Mouse (Mus musculus) embryonic facial prominence, embryonic 11.5 days (tissue): ENCODE data around the gene Rps6kb2. TPM values are rescaled to one million over a fixed set of nuclear protein-coding genes. Genes with fewer than 3 reads are reported as not detected.

Experiments used
- ATAC-seq: fragments of 200-750 bp; cut with Nextera tagmentation; replicated peaks from 2 replicates; pipeline ENCODE4 v1.8.0; 2017; ENCODE audit warnings: low read depth; ENCODE audit not compliant: insufficient number of reproducible peaks, low FRiP score, low TSS enrichment
- DNase-seq: peaks from one replicate; pipeline ENCODE4 v3.0.0-alpha.2; 2015; ENCODE audit warnings: low spot score
- H3K27ac ChIP-seq: fragments of 300-500 bp; sonication (generic); replicated peaks from 2 replicates; pipeline ENCODE4 v1.5.1; 2014; ENCODE audit warnings: mild to moderate bottlenecking, low read depth, low read length, control low read depth
- H3K27me3 ChIP-seq: fragments of 300-500 bp; sonication (generic); 2 replicates; pipeline ENCODE4 v1.6.1; 2014; ENCODE audit warnings: mild to moderate bottlenecking, low read length, moderate library complexity, mixed read lengths; ENCODE audit not compliant: control insufficient read depth, insufficient read depth
- H3K36me3 ChIP-seq: fragments of 300-500 bp; sonication (generic); replicated peaks from 2 replicates; pipeline ENCODE4 v1.6.1; 2014; ENCODE audit warnings: low read depth, mild to moderate bottlenecking, low read length, moderate library complexity, mixed read lengths; ENCODE audit not compliant: control insufficient read depth, insufficient read depth
- H3K4me1 ChIP-seq: fragments of 300-500 bp; sonication (generic); 2 replicates; pipeline ENCODE4 v1.6.1; 2014; ENCODE audit warnings: low read length, mixed read lengths; ENCODE audit not compliant: control insufficient read depth, insufficient read depth
- H3K4me2 ChIP-seq: fragments of 300-500 bp; sonication (generic); 2 replicates; pipeline ENCODE4 v1.6.1; 2014; ENCODE audit warnings: low read depth, mild to moderate bottlenecking, control low read depth, low read length, moderate library complexity
- H3K4me3 ChIP-seq: fragments of 300-500 bp; sonication (generic); 2 replicates; pipeline ENCODE4 v1.5.1; 2014; ENCODE audit warnings: low read depth, low read length, control low read depth
- H3K9ac ChIP-seq: fragments of 300-500 bp; sonication (generic); replicated peaks from 2 replicates; pipeline ENCODE4 v1.6.1; 2014; ENCODE audit warnings: mild to moderate bottlenecking, control low read depth, low read length
- H3K9me3 ChIP-seq: fragments of 300-500 bp; sonication (generic); replicated peaks from 2 replicates; pipeline ENCODE4 v1.6.1; 2016; ENCODE audit warnings: mild to moderate bottlenecking, low read length, inconsistent platforms, mixed read lengths; ENCODE audit not compliant: control insufficient read depth
- WGBS: fragments of 180-500 bp; shearing (Covaris S2); extraction: QIAGEN DNeasy Blood & Tissue Kit; methylation state at CpG from one replicate; pipeline ENCODE4 v1.1.7; 2014; 5-methylcytosine and 5-hydroxymethylcytosine counted together
- polyA plus RNA-seq: library from polyadenylated mRNA; unstranded; fragments of >200 nt; fragmentation: Nextera tagmentation; extraction: Ambion mirVana; gene quantifications from 2 replicates; pipeline ENCODE4 v1.2.1, GENCODE M21; 2014

Gene Rps6kb2
- polyA plus RNA-seq, 1 experiment from 2014 or later = 42.3 TPM

DNA sequence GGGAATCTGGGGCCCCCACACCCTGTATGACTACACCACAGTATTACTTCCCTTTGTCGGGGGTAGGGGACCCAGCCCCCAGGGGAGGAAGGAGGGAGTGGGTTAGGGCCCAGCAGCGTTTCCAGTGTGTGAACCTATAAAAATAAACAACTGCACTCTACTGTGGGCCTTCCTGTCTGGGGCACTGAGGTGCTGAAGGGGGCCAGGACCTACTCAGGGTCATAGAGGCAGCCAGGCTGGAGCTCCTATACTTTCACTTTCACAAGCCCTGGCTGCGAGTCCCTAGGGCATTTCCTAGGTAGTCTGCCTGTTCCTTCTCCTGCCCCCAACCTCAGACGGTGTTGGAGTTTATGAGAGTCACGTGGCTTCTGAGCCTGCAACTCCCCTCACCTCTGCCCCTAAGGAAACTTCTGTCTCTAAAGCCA lies 49.3 kb downstream of the Rps6kb2 start:
- ATAC-seq (no peak), DNase-seq (no peak)
- H3K4me3 ChIP-seq = no peak overlapping the region
- H3K36me3 ChIP-seq = peaks cover 2% of the 10 kb centered on the region
- WGBS = 50% methylated on average over 5 of the region's 5 CpGs
- no peaks in the 10 kb centered on the region for H3K9me3 ChIP-seq
- no peak overlapping the region for H3K9ac ChIP-seq
- no peaks in the 10 kb centered on the region for H3K4me1 ChIP-seq
- no peak overlapping the region for H3K27ac ChIP-seq
- no peaks in the 10 kb centered on the region for H3K27me3 ChIP-seq
- no peak overlapping the region for H3K4me2 ChIP-seq

DNA sequence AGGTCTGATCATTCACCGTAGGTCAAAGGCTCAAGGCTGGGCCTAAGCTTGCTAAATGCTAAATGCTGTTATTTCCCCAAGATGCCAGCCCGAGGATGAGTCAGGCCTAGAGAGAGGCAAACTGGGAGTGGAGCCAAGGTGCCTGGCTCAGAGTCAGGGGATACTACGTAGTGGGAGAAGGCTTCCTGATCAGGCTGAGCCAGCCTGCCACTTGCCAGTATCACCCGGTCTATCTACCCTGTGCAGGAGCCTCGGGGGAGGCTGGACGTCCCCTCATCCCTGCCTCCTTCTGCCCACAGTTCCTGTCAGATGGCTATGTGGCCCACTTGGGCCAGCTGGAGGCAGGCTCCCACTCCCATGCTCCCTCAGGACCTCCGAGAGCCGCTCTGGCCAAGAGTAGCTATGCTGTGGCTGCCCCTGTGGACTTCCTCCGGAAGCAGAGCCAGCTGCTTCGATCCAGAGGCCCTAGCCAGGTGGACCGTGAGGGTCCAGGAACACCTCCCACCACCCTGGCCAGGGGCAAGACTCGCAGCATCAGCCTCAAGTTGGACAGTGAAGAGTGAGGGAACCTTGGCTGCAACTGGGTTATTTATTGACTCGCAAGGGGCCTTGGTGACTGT lies 49.9 kb downstream of the Rps6kb2 start:
- WGBS = 79% methylated on average over 13 of the region's 13 CpGs
- Histone ChIP-seq H3K9me3 (no peaks in the 10 kb centered on the region), H3K4me3 (no peak overlapping the region), H3K36me3 (peaks cover 2% of the 10 kb centered on the region), H3K4me2 (no peak overlapping the region), H3K9ac (no peak overlapping the region), H3K27me3 (no peaks in the 10 kb centered on the region), H3K27ac (no peak overlapping the region), H3K4me1 (no peaks in the 10 kb centered on the region)
- ATAC-seq (no peak), DNase-seq (no peak)

DNA sequence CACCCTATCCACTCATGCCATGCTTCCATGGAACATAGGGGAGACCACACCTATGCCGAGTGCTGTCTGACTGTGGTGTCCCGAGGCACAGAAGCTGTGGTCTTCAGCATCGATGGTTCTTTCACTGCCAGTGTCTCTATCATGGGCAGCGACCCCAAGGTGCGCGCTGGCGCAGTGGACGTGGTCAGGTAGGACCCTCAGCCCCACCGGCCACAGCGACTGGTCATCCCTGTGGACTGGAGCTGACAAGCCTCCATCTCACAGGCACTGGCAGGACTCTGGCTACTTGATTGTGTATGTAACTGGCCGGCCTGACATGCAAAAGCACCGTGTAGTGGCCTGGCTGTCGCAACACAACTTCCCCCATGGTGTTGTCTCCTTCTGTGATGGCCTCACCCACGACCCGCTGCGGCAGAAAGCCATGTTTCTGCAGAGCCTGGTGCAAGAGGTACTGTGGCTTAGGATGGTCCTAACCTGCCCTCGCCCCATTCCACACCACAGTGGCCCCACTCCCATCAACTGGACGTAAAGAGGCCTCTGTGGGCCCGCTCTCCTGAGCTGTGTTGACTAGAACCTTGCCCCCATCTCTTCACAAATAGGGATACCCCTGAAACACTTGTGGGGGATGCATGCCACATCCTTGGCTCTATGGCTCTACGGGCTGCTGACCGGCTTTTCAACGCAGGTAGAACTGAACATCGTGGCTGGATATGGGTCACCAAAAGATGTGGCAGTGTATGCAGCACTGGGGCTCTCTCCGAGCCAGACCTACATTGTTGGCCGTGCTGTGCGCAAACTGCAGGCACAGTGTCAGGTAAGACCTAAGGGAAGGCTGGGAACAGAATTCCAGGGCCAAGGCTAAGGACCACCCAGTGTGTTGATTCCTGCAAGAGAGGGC lies 50.8 kb downstream of the Rps6kb2 start:
- ATAC-seq = no peak
- Histone ChIP-seq H3K9ac (no peak overlapping the region), H3K4me3 (no peak overlapping the region), H3K4me2 (no peak overlapping the region), H3K9me3 (no peaks in the 10 kb centered on the region), H3K36me3 (peaks cover 2% of the 10 kb centered on the region), H3K27me3 (no peaks in the 10 kb centered on the region), H3K27ac (no peak overlapping the region), H3K4me1 (no peaks in the 10 kb centered on the region)
- DNase-seq = no peak
- WGBS = 94% methylated on average over 26 of the region's 26 CpGs

DNA sequence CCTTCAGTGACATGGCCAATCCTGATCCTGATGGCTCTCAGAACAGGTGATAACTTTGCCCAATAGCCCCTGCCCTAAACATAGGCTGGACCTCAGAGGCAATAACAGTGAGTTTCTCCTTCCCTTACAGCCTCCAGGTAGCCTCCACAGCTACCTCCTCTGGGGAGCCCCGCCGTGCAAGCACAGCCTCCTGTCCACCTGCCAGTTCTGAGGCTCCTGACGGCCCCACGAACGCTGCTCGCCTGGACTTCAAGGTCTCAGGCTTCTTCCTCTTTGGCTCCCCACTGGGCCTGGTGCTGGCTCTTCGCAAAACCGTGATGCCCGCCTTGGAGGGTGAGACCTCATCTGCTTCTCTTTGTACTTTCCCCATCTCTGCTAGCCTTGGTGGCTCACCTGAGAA lies 54.6 kb downstream of the Rps6kb2 start:
- Histone ChIP-seq H3K9me3 (no peaks in the 10 kb centered on the region), H3K36me3 (peaks cover 2% of the 10 kb centered on the region; the same call in 1 of the 2 replicates), H3K27me3 (no peaks in the 10 kb centered on the region), H3K4me3 (no peak overlapping the region), H3K9ac (no peak overlapping the region), H3K27ac (no peak overlapping the region), H3K4me1 (no peaks in the 10 kb centered on the region), H3K4me2 (no peak overlapping the region)
- WGBS = 83% methylated on average over 9 of the region's 9 CpGs
- DNase-seq (no peak), ATAC-seq (no peak)

DNA sequence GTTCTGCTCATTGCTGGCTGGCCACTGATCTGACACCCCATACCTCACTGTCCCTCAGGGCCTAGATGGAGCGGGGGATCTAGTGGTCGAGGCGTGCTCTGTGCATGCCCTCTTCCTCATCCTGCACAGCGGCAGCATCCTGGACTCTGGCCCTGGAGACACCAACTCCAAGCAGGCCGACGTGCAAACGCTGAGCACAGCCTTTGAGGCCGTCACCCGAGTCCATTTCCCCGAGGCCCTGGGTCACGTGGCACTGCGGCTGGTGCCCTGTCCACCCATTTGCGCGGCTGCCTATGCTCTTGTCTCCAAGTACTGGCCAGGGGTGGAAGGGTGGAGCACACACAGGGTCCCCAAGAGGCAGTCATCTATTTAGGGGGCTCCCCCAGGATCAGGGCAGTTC lies 56.5 kb downstream of the Rps6kb2 start:
- no peak overlapping the region for H3K27ac ChIP-seq
- no peak overlapping the region for H3K4me3 ChIP-seq
- WGBS = 93% methylated on average over 14 of the region's 14 CpGs
- ATAC-seq = no peak
- peaks cover 1% of the 10 kb centered on the region for H3K27me3 ChIP-seq
- DNase-seq = no peak
- H3K4me2 ChIP-seq = no peak overlapping the region
- no peak overlapping the region for H3K9ac ChIP-seq
- no peaks in the 10 kb centered on the region for H3K36me3 ChIP-seq
- no peaks in the 10 kb centered on the region for H3K4me1 ChIP-seq
- no peaks in the 10 kb centered on the region for H3K9me3 ChIP-seq

DNA sequence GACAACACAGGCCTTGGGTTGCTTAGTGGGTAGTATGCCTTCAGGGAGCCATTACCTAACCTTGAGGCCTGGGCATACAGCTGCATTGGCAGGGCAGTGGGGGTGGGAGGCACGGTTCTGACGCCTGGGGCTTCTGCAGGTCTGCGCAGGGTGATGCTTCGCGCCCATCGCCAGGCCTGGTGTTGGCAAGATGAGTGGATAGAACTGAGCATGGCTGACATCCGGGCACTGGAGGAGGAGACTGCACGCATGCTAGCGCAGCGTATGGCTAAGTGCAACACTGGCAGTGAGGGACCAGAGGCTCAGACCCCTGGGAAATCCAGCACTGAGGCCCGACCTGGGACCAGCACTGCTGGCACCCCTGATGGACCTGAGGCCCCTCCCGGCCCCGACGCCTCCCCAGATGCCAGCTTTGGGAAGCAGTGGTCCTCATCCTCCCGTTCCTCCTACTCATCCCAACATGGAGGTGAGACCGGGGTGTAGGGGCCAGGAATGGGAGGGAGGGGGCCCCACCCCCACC lies 58.4 kb downstream of the Rps6kb2 start:
- H3K9ac ChIP-seq = no peak overlapping the region

More for the DNA sequence above, 58.4 kb downstream of the Rps6kb2 start:
- DNase-seq = no peak
- no peaks in the 10 kb centered on the region for H3K36me3 ChIP-seq
- H3K27ac ChIP-seq = no peak overlapping the region
- WGBS = 89% methylated on average over 16 of the region's 16 CpGs
- peaks cover 17% of the 10 kb centered on the region for H3K27me3 ChIP-seq
- ATAC-seq = no peak
- H3K4me2 ChIP-seq = no peak overlapping the region
- H3K4me3 ChIP-seq = no peak overlapping the region
- no peaks in the 10 kb centered on the region for H3K9me3 ChIP-seq
- H3K4me1 ChIP-seq = peaks cover 2% of the 10 kb centered on the region; the same call in 1 of the 2 replicates
